Comparison of ENCODE assay signal across 14 mouse cellular contexts in genomic region chr6:17286381-17286780, GRCm38 (mm10). TPM values are rescaled to one million over a fixed set of nuclear protein-coding genes. Genes with fewer than 3 reads are reported as not detected.
DNase-seq lines count a peak whose midpoint lies in the region; ATAC-seq and TF ChIP-seq lines count a peak whose summit lies in the region.
"Had no signal": no experiment of that assay in that cellular context is flagged by ENCODE, and none has a peak within 500 bp of the region (broad histone marks: within the 10 kb centered on the region; RNA-seq: fewer than 3 reads in every experiment).

No protein-coding gene starts in this region.

- H3K9me3 ChIP-seq in kidney, embryonic 15.5 days (replicated peaks): no peaks in the 10 kb centered on the region
- H3K9me3 ChIP-seq: embryonic facial prominence, embryonic 15.5 days; forebrain, embryonic 13.5 days; heart, embryonic 15.5 days; hindbrain, embryonic 15.5 days; megakaryocyte, embryonic 14.5 days had no signal

- no peaks in the 10 kb centered on the region for H3K36me3 ChIP-seq in kidney, embryonic 15.5 days
- H3K36me3 ChIP-seq: embryonic facial prominence, embryonic 15.5 days; heart, embryonic 15.5 days; hindbrain, embryonic 15.5 days had no signal

- no peak for TF ChIP-seq POLR2A in cerebellum, adult 2 months (IDR thresholded peaks at IDR 0.05; ENCODE audit: borderline replicate concordance, insufficient read depth, low read length)

- H3K4me1 ChIP-seq in kidney, embryonic 15.5 days: peaks cover 14% of the 10 kb centered on the region
- no peaks in the 10 kb centered on the region for H3K4me1 ChIP-seq in cerebellum, adult 2 months (ENCODE audit: control insufficient read depth, insufficient read depth, low read length)

- ATAC-seq in kidney, embryonic 15.5 days (replicated peaks; ENCODE audit: low FRiP score): no peak
- ATAC-seq in activated CD4-positive, CD25-positive, alpha-beta regulatory T cell, adult 4 months: peak; percentile 46
- ATAC-seq in inflammation-experienced regulatory T-cells, adult 6 months: peak; percentile 55
- peak; percentile 51; the same call in 1 of the 2 replicates for ATAC-seq in neutrophil, adult 5-6 weeks (ENCODE audit: extremely low read depth, insufficient number of reproducible peaks, low FRiP score, poor library complexity, severe bottlenecking)
- ATAC-seq: forebrain, embryonic 13.5 days had no signal

- H3K9ac ChIP-seq in kidney, embryonic 15.5 days: no peak overlapping the region
- H3K9ac ChIP-seq: embryonic facial prominence, embryonic 15.5 days; forebrain, embryonic 13.5 days; heart, embryonic 15.5 days; hindbrain, embryonic 15.5 days had no signal

- no peak for TF ChIP-seq CTCF in cerebellum, adult 2 months (IDR thresholded peaks at IDR 0.05; ENCODE audit: borderline replicate concordance, insufficient read depth, low read depth, low read length)

- WGBS in kidney, embryonic 15.5 days: 76% methylated on average over 4 of the region's 4 CpGs
- WGBS in cerebellum, adult 2 months: 87% methylated on average over 4 of the region's 4 CpGs

- H3K4me3 ChIP-seq in kidney, embryonic 15.5 days (replicated peaks): no peak overlapping the region
- H3K4me3 ChIP-seq in cerebellum, adult 2 months (replicated peaks; ENCODE audit: insufficient read depth, low read depth, low read length): no peak overlapping the region
- H3K4me3 ChIP-seq: embryonic facial prominence, embryonic 15.5 days; forebrain, embryonic 13.5 days; heart, embryonic 15.5 days; hindbrain, embryonic 15.5 days had no signal

- no peak for DNase-seq in kidney, adult 11 months
- no peak for DNase-seq in embryo, embryonic 9.5 days (ENCODE audit: extremely low spot score)
- no peak for DNase-seq in cerebellum, adult 2 months
- DNase-seq: adrenal gland, adult 2 months; cerebellum, postnatal 25 days had no signal

- no peaks in the 10 kb centered on the region for H3K27me3 ChIP-seq in kidney, embryonic 15.5 days
- no peaks in the 10 kb centered on the region; the same call in 1 of the 2 replicates for H3K27me3 ChIP-seq in cerebellum, adult 2 months (ENCODE audit: control insufficient read depth, insufficient read depth, low read length)
- H3K27me3 ChIP-seq: embryonic facial prominence, embryonic 15.5 days; forebrain, embryonic 13.5 days; heart, embryonic 15.5 days; hindbrain, embryonic 15.5 days had no signal

- H3K4me2 ChIP-seq in kidney, embryonic 15.5 days: no peak overlapping the region
- H3K4me2 ChIP-seq: embryonic facial prominence, embryonic 15.5 days; forebrain, embryonic 13.5 days; heart, embryonic 15.5 days; hindbrain, embryonic 15.5 days had no signal

- H3K27ac ChIP-seq in kidney, embryonic 15.5 days: peak overlapping the region; percentile 37; the same call in 1 of the 2 replicates
- H3K27ac ChIP-seq in cerebellum, adult 2 months (ENCODE audit: insufficient read depth, low read length): no peak overlapping the region
- H3K27ac ChIP-seq: embryonic facial prominence, embryonic 15.5 days; forebrain, embryonic 13.5 days; heart, embryonic 15.5 days; hindbrain, embryonic 15.5 days had no signal

RNA-seq across cellular contexts. Expression of gene Cav2, which starts 5.4 kb away (rescaled TPM):
- polyA plus RNA-seq in kidney, embryonic 15.5 days (2015; fragmentation: Nextera tagmentation; extraction: Ambion mirVana): 32.2 and 32.3 TPM in 2 replicates
- polyA plus RNA-seq in activated CD4-positive, CD25-positive, alpha-beta regulatory T cell, adult 4 months (2017; shearing (Covaris generic)): 1 to 10 TPM in 1 of 2 experiments, under 1 TPM in 1; 0.94 to 1.9 TPM
- 1 to 10 TPM; 1.3 to 7.7 (median 1.9) TPM for polyA plus RNA-seq in inflammation-experienced regulatory T-cells, adult 6 months (2017; shearing (Covaris generic))
- total RNA-seq in neutrophil, adult 5-6 weeks (2017): 0.98 and 1.4 TPM in 2 replicates
- polyA plus RNA-seq in cerebellum, adult 2 months (2012; rRNA removed): 10.9 and 11.0 TPM in 2 replicates

RNA-seq across cellular contexts. Expression of gene Cav1, which starts 19.8 kb away (rescaled TPM):
- polyA plus RNA-seq in kidney, embryonic 15.5 days (2015; fragmentation: Nextera tagmentation; extraction: Ambion mirVana): 77.9 and 98.7 TPM in 2 replicates
- polyA plus RNA-seq in activated CD4-positive, CD25-positive, alpha-beta regulatory T cell, adult 4 months (2017; shearing (Covaris generic)): not detected
- polyA plus RNA-seq in inflammation-experienced regulatory T-cells, adult 6 months (2017; shearing (Covaris generic)): not detected
- 0.37 TPM in 1 of 2 replicates, not detected in the other for total RNA-seq in neutrophil, adult 5-6 weeks (2017)
- polyA plus RNA-seq in cerebellum, adult 2 months (2012; rRNA removed): 15.4 and 19.0 TPM in 2 replicates

Comparison
In these comparisons a context has a peak if more than half of its experiments do, and no peak if none do; other contexts are left out.
1. RNA of gene Cav1, which starts 19.8 kb away (polyA plus RNA-seq): 77.9 to 98.7 TPM in kidney, embryonic 15.5 days and 15.4 to 19.0 TPM in cerebellum, adult 2 months; not detected in activated CD4-positive, CD25-positive, alpha-beta regulatory T cell, adult 4 months and not detected in inflammation-experienced regulatory T-cells, adult 6 months; every median in the first group is over 10 times any median in the second.